Mouse (Mus musculus): ENCODE results near the gene Pygo1. TPM values are rescaled to one million over a fixed set of nuclear protein-coding genes. Genes with fewer than 3 reads are reported as not detected.

The Pygo1 gene
- polyA plus RNA-seq, 1 experiment from 2014 or later: 4.3 TPM

- no peak; the same call in none of the 2 replicates for ATAC-seq (ENCODE audit: low FRiP score, low TSS enrichment)
- no peaks in the 10 kb centered on the region for H3K36me3 ChIP-seq (ENCODE audit: insufficient read depth, low read length)
- H3K27me3 ChIP-seq (ENCODE audit: insufficient read depth, low read length): no peaks in the 10 kb centered on the region
- peak overlapping the region; percentile 75 for H3K4me3 ChIP-seq (ENCODE audit: low read length)
- under 1% methylated on average over 20 of the region's 20 CpGs for WGBS
- peaks cover 9% of the 10 kb centered on the region for H3K4me1 ChIP-seq (ENCODE audit: insufficient read depth, low read length)
- H3K9me3 ChIP-seq (ENCODE audit: low read length): no peaks in the 10 kb centered on the region
- peak overlapping the region; percentile 91 for H3K4me2 ChIP-seq (replicated peaks; ENCODE audit: low read depth, low read length)
- H3K9ac ChIP-seq (replicated peaks; ENCODE audit: low read length): peak overlapping the region; percentile 92
- H3K27ac ChIP-seq (ENCODE audit: low read length): peak overlapping the region; percentile 83
These were observed 452 bp downstream of the Pygo1 start for GRCm38 (mm10) chr9:72925935-72926258.

DNA sequence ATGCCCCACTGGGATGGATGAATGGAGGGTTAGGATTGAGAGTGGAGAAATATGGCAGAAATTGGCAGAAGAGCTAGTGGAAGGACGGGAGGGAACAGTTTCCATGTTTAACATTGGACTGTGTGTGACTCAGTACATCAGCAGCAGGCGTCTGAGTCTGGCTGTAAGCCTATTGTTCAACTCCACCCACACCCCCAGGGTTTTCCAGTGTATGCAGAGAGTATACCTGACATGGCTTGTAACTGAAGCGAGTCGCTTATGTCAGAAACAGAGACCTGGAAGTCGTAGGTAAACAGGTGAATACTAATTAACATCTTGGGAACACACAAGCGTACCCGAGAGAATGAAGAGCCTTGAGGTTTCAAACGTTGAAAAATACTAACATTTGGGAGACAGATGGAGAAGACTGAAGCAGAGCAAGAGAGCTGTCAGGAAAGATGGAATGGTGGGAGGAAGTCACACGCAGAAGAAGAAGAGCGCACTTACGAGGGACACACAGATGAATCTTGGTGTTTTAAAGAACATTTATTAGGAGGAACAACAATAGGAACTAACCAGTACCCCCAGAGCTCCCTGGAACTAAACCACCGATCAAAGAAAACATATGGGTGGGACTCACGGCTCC, 5.8 kb downstream of the Pygo1 start:
- Histone ChIP-seq H3K27me3 (ENCODE audit: insufficient read depth, low read length) (no peaks in the 10 kb centered on the region), H3K9ac (replicated peaks; ENCODE audit: low read length) (no peak overlapping the region), H3K27ac (ENCODE audit: low read length) (no peak overlapping the region), H3K4me2 (replicated peaks; ENCODE audit: low read depth, low read length) (no peak overlapping the region), H3K4me1 (ENCODE audit: insufficient read depth, low read length) (peaks cover 5% of the 10 kb centered on the region; the same call in 1 of the 2 replicates), H3K36me3 (ENCODE audit: insufficient read depth, low read length) (peaks cover 9% of the 10 kb centered on the region; the same call in 1 of the 2 replicates), H3K9me3 (ENCODE audit: low read length) (no peaks in the 10 kb centered on the region), H3K4me3 (ENCODE audit: low read length) (no peak overlapping the region)
- no peak for ATAC-seq (ENCODE audit: low FRiP score, low TSS enrichment)
- 84% methylated on average over 13 of the region's 13 CpGs for WGBS

- no peak overlapping the region for H3K27ac ChIP-seq (ENCODE audit: low read length)
- no peak overlapping the region for H3K4me3 ChIP-seq (ENCODE audit: low read length)
- H3K36me3 ChIP-seq (ENCODE audit: insufficient read depth, low read length): peaks cover 9% of the 10 kb centered on the region; the same call in 1 of the 2 replicates
- H3K9ac ChIP-seq (replicated peaks; ENCODE audit: low read length): no peak overlapping the region
- H3K4me2 ChIP-seq (replicated peaks; ENCODE audit: low read depth, low read length): no peak overlapping the region
- no peaks in the 10 kb centered on the region for H3K9me3 ChIP-seq (ENCODE audit: low read length)
- WGBS: 89% methylated on average over 4 of the region's 4 CpGs
- ATAC-seq (ENCODE audit: low FRiP score, low TSS enrichment): no peak
- H3K4me1 ChIP-seq (ENCODE audit: insufficient read depth, low read length): no peaks in the 10 kb centered on the region
- no peaks in the 10 kb centered on the region for H3K27me3 ChIP-seq (ENCODE audit: insufficient read depth, low read length)
These were observed 9.9 kb downstream of the Pygo1 start for GRCm38 (mm10) chr9:72935309-72935708.

DNA sequence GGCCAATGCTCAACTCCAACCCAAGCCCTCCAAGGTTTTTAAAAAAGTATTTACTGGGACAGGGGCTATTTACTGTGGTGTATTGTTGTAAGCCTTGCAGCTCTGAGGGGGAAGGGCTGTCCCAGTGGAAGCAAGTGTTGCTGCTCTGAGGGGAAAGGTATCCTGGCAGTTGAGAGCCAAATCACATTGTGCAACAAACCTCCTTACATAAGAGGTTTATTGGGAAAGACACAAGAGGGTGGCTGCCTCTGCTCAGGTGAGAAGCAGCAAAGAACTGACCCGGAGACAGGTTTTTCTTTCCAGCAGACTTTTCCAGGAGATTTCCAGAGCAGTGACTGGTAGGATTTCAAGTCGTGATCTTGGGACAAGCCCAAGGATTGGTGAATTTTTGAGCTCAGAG, 10.9 kb downstream of the Pygo1 start:
- 74% methylated on average over 2 of the region's 2 CpGs for WGBS
- Histone ChIP-seq H3K27ac (ENCODE audit: low read length) (no peak overlapping the region), H3K4me3 (ENCODE audit: low read length) (no peak overlapping the region), H3K4me1 (ENCODE audit: insufficient read depth, low read length) (no peaks in the 10 kb centered on the region), H3K9ac (replicated peaks; ENCODE audit: low read length) (no peak overlapping the region), H3K4me2 (replicated peaks; ENCODE audit: low read depth, low read length) (no peak overlapping the region), H3K36me3 (ENCODE audit: insufficient read depth, low read length) (peaks cover 9% of the 10 kb centered on the region; the same call in 1 of the 2 replicates), H3K9me3 (ENCODE audit: low read length) (no peaks in the 10 kb centered on the region), H3K27me3 (ENCODE audit: insufficient read depth, low read length) (no peaks in the 10 kb centered on the region)
- ATAC-seq (ENCODE audit: low FRiP score, low TSS enrichment): no peak

GRCm38 (mm10) chr9:72943424-72943823, 18.0 kb downstream of the Pygo1 start:
- WGBS: 65% methylated on average over 3 of the region's 3 CpGs
- Histone ChIP-seq H3K4me3 (ENCODE audit: low read length) (no peak overlapping the region), H3K36me3 (ENCODE audit: insufficient read depth, low read length) (peaks cover 26% of the 10 kb centered on the region), H3K9me3 (ENCODE audit: low read length) (peaks cover 7% of the 10 kb centered on the region; the same call in 1 of the 2 replicates), H3K9ac (replicated peaks; ENCODE audit: low read length) (no peak overlapping the region), H3K27ac (ENCODE audit: low read length) (no peak overlapping the region), H3K4me2 (replicated peaks; ENCODE audit: low read depth, low read length) (no peak overlapping the region), H3K27me3 (ENCODE audit: insufficient read depth, low read length) (no peaks in the 10 kb centered on the region), H3K4me1 (ENCODE audit: insufficient read depth, low read length) (no peaks in the 10 kb centered on the region)
- ATAC-seq (ENCODE audit: low FRiP score, low TSS enrichment): no peak

DNA sequence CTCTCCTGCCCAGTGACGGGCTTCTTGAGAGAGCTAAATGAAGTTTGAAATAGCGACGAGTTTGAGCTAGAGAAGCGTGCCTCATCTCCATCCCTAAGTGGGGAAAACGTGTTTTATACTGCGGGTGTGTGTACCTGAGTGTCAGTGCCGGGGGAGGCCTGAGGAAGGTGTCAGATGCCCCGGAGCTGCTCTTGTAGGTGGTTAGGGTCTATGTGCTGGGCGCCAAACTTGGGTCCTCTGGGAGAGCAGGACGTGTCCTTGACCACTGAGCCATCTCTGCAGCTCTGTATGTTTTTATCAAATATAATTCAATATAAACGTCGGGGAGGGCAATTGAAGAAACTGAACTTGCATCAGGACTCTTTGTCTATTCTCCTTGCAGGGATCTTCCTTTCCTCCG, 18.8 kb downstream of the Pygo1 start:
- Histone ChIP-seq H3K4me3 (ENCODE audit: low read length) (no peak overlapping the region), H3K36me3 (ENCODE audit: insufficient read depth, low read length) (peaks cover 26% of the 10 kb centered on the region), H3K4me2 (replicated peaks; ENCODE audit: low read depth, low read length) (no peak overlapping the region), H3K27me3 (ENCODE audit: insufficient read depth, low read length) (no peaks in the 10 kb centered on the region), H3K27ac (ENCODE audit: low read length) (no peak overlapping the region), H3K9me3 (ENCODE audit: low read length) (peaks cover 7% of the 10 kb centered on the region; the same call in 1 of the 2 replicates), H3K4me1 (ENCODE audit: insufficient read depth, low read length) (no peaks in the 10 kb centered on the region), H3K9ac (replicated peaks; ENCODE audit: low read length) (no peak overlapping the region)
- 88% methylated on average over 13 of the region's 13 CpGs for WGBS
- ATAC-seq (ENCODE audit: low FRiP score, low TSS enrichment): no peak

DNA sequence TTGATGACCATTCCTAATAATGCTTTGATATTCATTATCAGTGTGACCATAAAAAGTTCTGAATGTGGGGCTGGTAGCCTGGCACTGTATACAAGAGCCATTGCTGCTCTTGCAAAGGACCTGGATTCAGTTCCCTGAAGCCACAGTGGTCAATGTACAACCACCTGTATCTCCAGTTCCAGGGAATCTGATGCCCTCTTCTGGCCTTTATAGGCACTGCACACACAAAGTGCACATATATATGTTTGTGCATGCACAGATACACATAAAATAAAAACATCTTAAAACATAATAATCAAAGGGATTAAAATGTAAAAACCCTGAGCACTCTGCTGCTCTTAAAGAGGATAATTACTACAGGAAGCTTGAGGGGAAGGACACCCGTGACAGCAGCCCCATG, 21.6 kb downstream of the Pygo1 start:
- peaks cover 26% of the 10 kb centered on the region for H3K36me3 ChIP-seq (ENCODE audit: insufficient read depth, low read length)
- H3K4me1 ChIP-seq (ENCODE audit: insufficient read depth, low read length): no peaks in the 10 kb centered on the region
- H3K27me3 ChIP-seq (ENCODE audit: insufficient read depth, low read length): no peaks in the 10 kb centered on the region
- H3K9ac ChIP-seq (replicated peaks; ENCODE audit: low read length): no peak overlapping the region
- no peak overlapping the region for H3K27ac ChIP-seq (ENCODE audit: low read length)
- H3K9me3 ChIP-seq (ENCODE audit: low read length): peaks cover 7% of the 10 kb centered on the region; the same call in 1 of the 2 replicates
- ATAC-seq (ENCODE audit: low FRiP score, low TSS enrichment): no peak
- H3K4me3 ChIP-seq (ENCODE audit: low read length): no peak overlapping the region
- 100% methylated on average over 1 of the region's 1 CpGs for WGBS
- H3K4me2 ChIP-seq (replicated peaks; ENCODE audit: low read depth, low read length): no peak overlapping the region

DNA sequence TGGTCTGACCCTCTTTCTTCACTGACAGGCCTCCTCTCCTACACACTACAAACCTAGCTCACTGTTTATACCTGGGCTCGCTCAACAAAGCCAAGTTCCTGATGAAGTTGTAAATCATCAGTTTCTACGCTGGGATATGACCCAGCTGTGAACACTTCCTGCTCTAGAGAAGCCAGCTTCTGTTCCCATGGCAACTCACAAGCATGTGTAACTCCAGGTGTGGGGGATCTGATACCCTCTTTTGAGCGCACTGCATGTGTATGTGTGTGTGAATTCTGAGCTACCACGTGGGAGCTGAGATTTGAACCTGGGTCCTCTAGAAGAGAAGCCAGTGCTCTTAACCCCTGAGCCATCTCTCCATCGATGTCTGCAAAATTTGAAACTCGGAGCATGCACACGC, 24.1 kb downstream of the Pygo1 start:
- H3K9me3 ChIP-seq (ENCODE audit: low read length): peaks cover 7% of the 10 kb centered on the region; the same call in 1 of the 2 replicates
- no peaks in the 10 kb centered on the region for H3K4me1 ChIP-seq (ENCODE audit: insufficient read depth, low read length)
- H3K9ac ChIP-seq (replicated peaks; ENCODE audit: low read length): no peak overlapping the region
- ATAC-seq (ENCODE audit: low FRiP score, low TSS enrichment): no peak
- H3K36me3 ChIP-seq (ENCODE audit: insufficient read depth, low read length): peaks cover 24% of the 10 kb centered on the region
- no peak overlapping the region for H3K4me3 ChIP-seq (ENCODE audit: low read length)
- no peak overlapping the region for H3K27ac ChIP-seq (ENCODE audit: low read length)
- H3K27me3 ChIP-seq (ENCODE audit: insufficient read depth, low read length): no peaks in the 10 kb centered on the region
- WGBS: 47% methylated on average over 7 of the region's 7 CpGs
- H3K4me2 ChIP-seq (replicated peaks; ENCODE audit: low read depth, low read length): no peak overlapping the region

- Histone ChIP-seq H3K27me3 (ENCODE audit: insufficient read depth, low read length) (no peaks in the 10 kb centered on the region), H3K4me2 (replicated peaks; ENCODE audit: low read depth, low read length) (no peak overlapping the region), H3K27ac (ENCODE audit: low read length) (no peak overlapping the region), H3K9me3 (ENCODE audit: low read length) (no peaks in the 10 kb centered on the region), H3K9ac (replicated peaks; ENCODE audit: low read length) (no peak overlapping the region), H3K36me3 (ENCODE audit: insufficient read depth, low read length) (no peaks in the 10 kb centered on the region), H3K4me1 (ENCODE audit: insufficient read depth, low read length) (peaks cover 6% of the 10 kb centered on the region), H3K4me3 (ENCODE audit: low read length) (no peak overlapping the region)
- no peak for ATAC-seq (ENCODE audit: low FRiP score, low TSS enrichment)
- WGBS: 48% methylated on average over 2 of the region's 2 CpGs
These were observed 29.3 kb downstream of the Pygo1 start for GRCm38 (mm10) chr9:72954746-72955145.

DNA sequence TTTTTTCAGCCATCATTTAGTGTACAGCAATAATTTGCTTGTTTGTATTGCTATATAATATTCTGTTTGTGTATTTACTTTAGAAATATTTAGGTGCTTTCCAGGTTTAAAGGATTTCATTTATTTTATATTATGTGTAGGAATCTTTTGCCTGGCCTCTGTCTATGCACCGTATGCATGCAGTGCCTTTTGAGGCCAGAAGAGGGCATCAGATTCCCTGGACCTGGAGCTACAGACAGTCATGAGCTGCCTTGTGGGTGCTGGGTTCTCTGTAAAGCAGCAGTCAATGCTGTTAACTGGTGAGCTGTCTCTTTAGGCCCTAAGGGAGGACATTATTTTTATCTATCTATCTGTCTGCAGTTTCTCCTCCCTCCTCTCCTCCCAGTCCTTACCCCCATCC, 30.1 kb downstream of the Pygo1 start:
- no peaks in the 10 kb centered on the region for H3K27me3 ChIP-seq (ENCODE audit: insufficient read depth, low read length)
- H3K4me3 ChIP-seq (ENCODE audit: low read length): no peak overlapping the region
- H3K27ac ChIP-seq (ENCODE audit: low read length): no peak overlapping the region
- WGBS: 12% methylated on average over 1 of the region's 1 CpGs
- H3K9ac ChIP-seq (replicated peaks; ENCODE audit: low read length): no peak overlapping the region
- H3K4me2 ChIP-seq (replicated peaks; ENCODE audit: low read depth, low read length): no peak overlapping the region
- peaks cover 6% of the 10 kb centered on the region for H3K4me1 ChIP-seq (ENCODE audit: insufficient read depth, low read length)
- H3K9me3 ChIP-seq (ENCODE audit: low read length): no peaks in the 10 kb centered on the region
- no peak for ATAC-seq (ENCODE audit: low FRiP score, low TSS enrichment)
- H3K36me3 ChIP-seq (ENCODE audit: insufficient read depth, low read length): no peaks in the 10 kb centered on the region

Data from kidney, embryonic 16.5 days (tissue).